Mouse (Mus musculus) lung, postnatal 0 days (tissue): ENCODE results near the gene Mndal.
"Not testable (repeated sequence)": the region's sequence is repeated elsewhere in the genome, so short reads cannot be mapped to it uniquely, and the experiment has no call there.

Experiments used
- CTCF ChIP-seq: IDR thresholded peaks from 2 replicates; pipeline ENCODE4 v1.5.1; 2016; ENCODE audit warnings: antibody characterized with exemption, mild to moderate bottlenecking
- EP300 ChIP-seq: IDR thresholded peaks from 2 replicates; pipeline ENCODE4 v1.6.1; 2016; ENCODE audit warnings: antibody characterized with exemption, mild to moderate bottlenecking, control low read depth

GRCm38 (mm10) chr1:173821481-173821803, 120.8 kb downstream of the Mndal start:
- not testable (repeated sequence) for TF ChIP-seq CTCF, EP300
